Mouse (Mus musculus) Patski (cell line): Measurements from ENCODE around the gene Ybx2. TPM values are rescaled to one million over a fixed set of nuclear protein-coding genes. Genes with fewer than 3 reads are reported as not detected.
A peak's percentile ranks its signal among the peaks of the same experiment; 100 is the strongest.
"Not testable (repeated sequence)": the region's sequence is repeated elsewhere in the genome, so short reads cannot be mapped to it uniquely, and the experiment has no call there.

ENCODE experiments used
- ATAC-seq: fragments of 100-300 bp; one replicate; pipeline ENCODE4 v1.8.0; 2021
- CTCF ChIA-PET: fragments of 350-600 bp; sonication (Branson Sonifier 250); formaldehyde crosslinking; loops from one replicate; lab custom pipeline; 2022; ENCODE audit warnings: inconsistent platforms; lab: Charles Lee
- POLR2A ChIA-PET: fragments of 350-600 bp; sonication (Branson Sonifier 250); formaldehyde crosslinking; loops from one replicate; lab custom pipeline; 2022; ENCODE audit warnings: antibody characterized with exemption, inconsistent platforms; lab: Charles Lee
- DNase-seq: peaks from one replicate; pipeline ENCODE4 v3.0.0-alpha.2; 2011; ENCODE audit warnings: low read depth, low spot score
- H3K27me3 ChIP-seq: fragments of 371-371 bp; one replicate; pipeline ENCODE4 v1.5.1; 2021
- CTCF ChIP-seq: fragments of 100-300 bp; IDR thresholded peaks from one replicate; pipeline ENCODE4 v1.5.1; 2021
- in situ Hi-C: fragments of 300-500 bp; cut with MboI; formaldehyde crosslinking; loops from 3 replicates; pipeline ENCODE4 v1.11.1; 2018; ENCODE audit warnings: low pct_unique_long_range_greater_than_20kb, mixed read lengths
- polyA plus RNA-seq: library from polyadenylated mRNA; unstranded; gene quantifications from one replicate; pipeline ENCODE4 v1.2.3, GENCODE M21; 2021

Ybx2 gene
- polyA plus RNA-seq, 1 experiment from 2014 or later, result 2.4 TPM

DNA sequence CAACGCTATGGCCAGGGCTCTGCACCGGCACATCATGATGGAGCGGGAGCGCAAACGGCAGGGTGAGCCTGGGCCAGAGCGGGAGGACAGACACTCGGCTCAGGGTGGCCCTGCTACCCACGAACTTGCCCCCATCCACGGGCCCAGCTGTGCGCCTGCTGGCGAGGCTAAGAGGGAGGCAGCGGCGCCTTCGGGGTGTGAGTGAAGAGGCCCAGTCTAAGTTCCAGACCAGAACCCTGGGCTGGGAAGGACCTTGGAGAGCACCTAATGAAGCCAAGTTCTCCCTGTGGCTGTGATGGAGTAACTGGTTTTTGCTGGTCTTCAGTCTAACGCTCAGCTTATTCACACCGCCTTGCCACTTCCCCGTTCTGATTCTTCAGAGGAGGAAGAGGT is 21.2 kb upstream of the Ybx2 start:
- no peak for TF ChIP-seq CTCF
- ChIA-PET POLR2A (interaction anchor here (0.7 kb wide), 1 partner anchor 32 kb away, joined by 3 read pairs; no protein-coding TSS in a partner anchor), CTCF (interaction anchor here (1.0 kb wide), 1 partner anchor 25 kb away, joined by 3 read pairs; no protein-coding TSS in a partner anchor)
- DNase-seq (no peak), ATAC-seq (no peak)
- H3K27me3 ChIP-seq, result no peaks in the 10 kb centered on the region
- in situ Hi-C loops, result no loop called here

DNA sequence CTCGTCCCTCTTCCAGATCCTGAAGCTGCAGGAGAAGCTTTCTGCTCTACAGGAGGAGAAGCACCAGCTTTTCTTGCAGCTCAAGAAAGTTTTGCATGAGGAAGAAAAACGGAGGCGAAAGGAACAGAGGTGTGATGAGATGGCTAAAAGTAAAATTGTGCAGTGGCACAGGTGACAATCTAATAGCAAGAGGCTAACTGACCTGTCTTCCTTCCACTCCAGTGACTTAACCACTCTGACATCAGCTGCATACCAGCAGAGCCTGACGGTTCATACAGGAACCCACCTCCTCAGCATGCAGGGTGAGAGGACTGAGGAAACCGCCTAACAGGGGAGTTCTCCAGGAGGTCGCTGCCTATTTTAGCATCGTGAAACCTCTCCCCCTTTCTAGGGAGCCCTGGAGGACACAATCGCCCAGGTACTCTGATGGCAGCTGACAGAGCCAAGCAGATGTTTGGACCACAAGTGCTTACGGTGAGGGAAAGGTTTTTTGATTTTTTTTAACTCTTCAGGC is 20.6 kb upstream of the Ybx2 start:
- ATAC-seq, result no peak
- DNase-seq, result no peak
- ChIA-PET POLR2A (no interaction called here), CTCF (interaction anchor here (1.0 to 1.1 kb wide), 2 partner anchors 26 to 28 kb away, joined by 3 read pairs; no protein-coding TSS in a partner anchor)
- H3K27me3 ChIP-seq, result no peaks in the 10 kb centered on the region
- in situ Hi-C loops, result no loop called here
- no peak for TF ChIP-seq CTCF

- TF ChIP-seq CTCF, result no peak
- DNase-seq, result no peak
- in situ Hi-C loops, result no loop called here
- H3K27me3 ChIP-seq, result no peaks in the 10 kb centered on the region
- no peak for ATAC-seq
- CTCF ChIA-PET, result interaction anchor here (1.1 kb wide), 1 partner anchor 29 kb away, joined by 3 read pairs; no protein-coding TSS in a partner anchor
- POLR2A ChIA-PET, result no interaction called here
Measured at GRCm38 (mm10) chr11:69915667-69916627, 19.6 kb upstream of the Ybx2 start.

DNA sequence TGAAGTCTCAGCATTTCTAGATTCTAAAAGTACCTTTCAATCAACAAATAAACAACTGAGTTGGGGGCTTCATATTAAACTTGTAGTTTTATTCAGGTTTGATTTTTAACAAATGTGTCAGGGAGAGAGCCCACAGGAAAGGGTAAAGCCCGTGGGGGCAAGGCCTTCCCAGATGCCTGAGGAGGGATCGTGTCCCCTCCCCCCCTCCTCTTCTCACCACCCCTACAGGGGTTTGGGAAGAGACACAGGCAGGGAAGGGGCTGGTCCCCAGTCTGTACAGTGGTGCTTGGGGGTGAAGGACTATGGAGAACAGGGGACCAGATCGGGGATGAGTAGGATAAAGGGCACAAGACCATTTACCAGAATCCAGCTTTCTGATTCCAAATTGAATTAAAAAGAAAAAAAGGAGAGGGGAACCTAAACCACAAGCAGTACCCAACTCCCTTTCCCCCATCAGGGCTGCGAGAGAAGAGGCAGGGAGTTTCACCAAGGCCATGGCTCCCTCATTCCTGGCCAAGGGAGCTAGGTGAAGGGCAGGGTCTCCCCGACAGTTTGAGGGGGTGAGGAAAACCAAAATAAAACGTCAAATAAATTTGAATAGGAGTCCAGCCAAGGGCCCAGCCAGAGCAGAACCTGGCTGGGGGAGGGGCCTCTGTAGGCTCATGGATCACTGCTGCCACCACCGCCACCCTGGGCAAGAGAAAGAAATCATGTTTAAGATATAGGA is 18.8 kb upstream of the Ybx2 start:
- in situ Hi-C loops, H3K27me3 ChIP-seq, CTCF ChIA-PET, ATAC-seq, DNase-seq: not testable (repeated sequence)
- POLR2A ChIA-PET, result interaction anchor here (0.6 kb wide), 2 partner anchors 35 to 193 kb away, joined by 3 to 4 read pairs; no protein-coding TSS in a partner anchor

- in situ Hi-C loops, result no loop called here
- no peak for DNase-seq
- POLR2A ChIA-PET, result interaction anchor here (0.6 kb wide), 2 partner anchors 36 to 194 kb away, joined by 3 to 4 read pairs; no protein-coding TSS in a partner anchor
- CTCF ChIA-PET, result no interaction called here
- H3K27me3 ChIP-seq, result no peaks in the 10 kb centered on the region
- no peak for ATAC-seq
- no peak for TF ChIP-seq CTCF
Measured at GRCm38 (mm10) chr11:69917379-69917948, 18.1 kb upstream of the Ybx2 start.

DNA sequence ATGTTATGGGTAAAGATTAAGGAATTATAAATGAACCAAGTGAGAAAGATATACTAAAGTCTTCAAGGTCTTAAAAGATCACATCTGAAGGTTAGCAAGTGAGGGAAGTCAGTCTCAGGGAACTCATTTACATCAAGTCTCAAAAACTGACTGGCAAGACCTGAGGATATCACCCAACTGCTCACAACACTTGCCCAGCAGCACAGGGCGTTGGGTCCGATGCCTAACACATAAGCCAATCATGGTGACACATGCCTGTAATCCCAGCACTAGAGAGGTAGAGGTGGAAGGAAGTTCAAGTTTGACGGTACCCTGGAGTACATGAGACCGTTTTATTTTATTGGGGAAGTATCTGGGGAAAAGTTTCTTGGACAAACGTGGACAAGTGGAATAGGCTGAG is 17.5 kb upstream of the Ybx2 start:
- no peak for DNase-seq
- in situ Hi-C loops, result no loop called here
- ChIA-PET CTCF (no interaction called here), POLR2A (no interaction called here)
- no peak for TF ChIP-seq CTCF
- ATAC-seq, result no peak
- H3K27me3 ChIP-seq, result no peaks in the 10 kb centered on the region

GRCm38 (mm10) chr11:69919053-69919452 is 16.5 kb upstream of the Ybx2 start:
- in situ Hi-C loops, result no loop called here
- no peak for TF ChIP-seq CTCF
- ChIA-PET CTCF (interaction anchor here (1.2 kb wide), 1 partner anchor 11 kb away, joined by 3 read pairs; no protein-coding TSS in a partner anchor), POLR2A (interaction anchor here (1.7 kb wide), 1 partner anchor 19 kb away, joined by 6 read pairs; the partner anchor contains the start of genes 2810408A11Rik and Neurl4)
- no peaks in the 10 kb centered on the region for H3K27me3 ChIP-seq
- no peak for ATAC-seq
- DNase-seq, result no peak

GRCm38 (mm10) chr11:69919661-69920265 is 15.8 kb upstream of the Ybx2 start:
- DNase-seq (peak; percentile 64), ATAC-seq (peak; percentile 7)
- in situ Hi-C loops, result no loop called here
- H3K27me3 ChIP-seq, result no peaks in the 10 kb centered on the region
- POLR2A ChIA-PET, result interaction anchor here (0.5 to 2.6 kb wide), 3 partner anchors 17 to 102 kb away, joined by 6 to 7 read pairs (median 7); partner anchors contain the start of genes 2810408A11Rik and Neurl4
- CTCF ChIA-PET, result interaction anchor here (1.0 to 1.2 kb wide), 2 partner anchors 11 to 42 kb away, joined by 3 read pairs; partner anchors contain the start of gene Tmem95
- no peak for TF ChIP-seq CTCF
